Mouse (Mus musculus) mouse trophoblast stem cell (cell line): ENCODE data around the gene Kcnq2.

ENCODE experiments used
- in situ Hi-C, 2 experiments: fragments of 300-500 bp; cut with MseI, MboI; formaldehyde crosslinking; loops; 2 replicates in 1 of 2; 3 replicates in 1 of 2; pipeline ENCODE4 v1.15.1; 2025

Gene Kcnq2

GRCm38 (mm10) chr2:181147546-181148317 is 12.6 kb upstream of the Kcnq2 start:
- in situ Hi-C loops = no loop called here

GRCm38 (mm10) chr2:181146976-181147545 is 12.0 kb upstream of the Kcnq2 start:
- in situ Hi-C loops = no loop called here

GRCm38 (mm10) chr2:181144675-181145074 is 9.6 kb upstream of the Kcnq2 start:
- in situ Hi-C loops = no loop called here

GRCm38 (mm10) chr2:181143509-181144276 is 8.6 kb upstream of the Kcnq2 start:
- in situ Hi-C loops = no loop called here

GRCm38 (mm10) chr2:181142703-181143135 is 7.6 kb upstream of the Kcnq2 start:
- in situ Hi-C loops = no loop called here

- in situ Hi-C loops = no loop called here
Measured at GRCm38 (mm10) chr2:181139641-181140193, 4.6 kb upstream of the Kcnq2 start.

GRCm38 (mm10) chr2:181136934-181137333 is 1.8 kb upstream of the Kcnq2 start:
- in situ Hi-C loops = no loop called here

- in situ Hi-C loops = no loop called here
Measured at GRCm38 (mm10) chr2:181135446-181135818, 332 bp upstream of the Kcnq2 start.

- in situ Hi-C loops = no loop called here
Measured at GRCm38 (mm10) chr2:181133837-181134590, 1.1 kb downstream of the Kcnq2 start.

GRCm38 (mm10) chr2:181130245-181130644 is 4.9 kb downstream of the Kcnq2 start:
- in situ Hi-C loops = no loop called here

GRCm38 (mm10) chr2:181128963-181129362 is 6.1 kb downstream of the Kcnq2 start:
- in situ Hi-C loops = no loop called here

- in situ Hi-C loops = no loop called here
Measured at GRCm38 (mm10) chr2:181127786-181128185, 7.3 kb downstream of the Kcnq2 start.

- in situ Hi-C loops = no loop called here
Measured at GRCm38 (mm10) chr2:181125726-181126455, 9.2 kb downstream of the Kcnq2 start.

- in situ Hi-C loops = loop anchor here in 1 of 2 experiments (25.0 kb wide), 1 partner anchor 735 kb away; no protein-coding TSS in a partner anchor
Measured at GRCm38 (mm10) chr2:181122642-181123041, 12.5 kb downstream of the Kcnq2 start.

- in situ Hi-C loops = loop anchor here in 1 of 2 experiments (25.0 kb wide), 1 partner anchor 734 kb away; no protein-coding TSS in a partner anchor
Measured at GRCm38 (mm10) chr2:181120922-181121449, 14.1 kb downstream of the Kcnq2 start.

GRCm38 (mm10) chr2:181119952-181120351 is 15.1 kb downstream of the Kcnq2 start:
- in situ Hi-C loops = loop anchor here in 1 of 2 experiments (25.0 kb wide), 1 partner anchor 733 kb away; no protein-coding TSS in a partner anchor

- in situ Hi-C loops = loop anchor here in 1 of 2 experiments (25.0 kb wide), 1 partner anchor 729 kb away; no protein-coding TSS in a partner anchor
Measured at GRCm38 (mm10) chr2:181116436-181116835, 18.7 kb downstream of the Kcnq2 start.

- in situ Hi-C loops = loop anchor here in 1 of 2 experiments (25.0 kb wide), 1 partner anchor 728 kb away; no protein-coding TSS in a partner anchor
Measured at GRCm38 (mm10) chr2:181115367-181115766, 19.7 kb downstream of the Kcnq2 start.

- in situ Hi-C loops = loop anchor here in 1 of 2 experiments (25.0 kb wide), 1 partner anchor 727 kb away; no protein-coding TSS in a partner anchor
Measured at GRCm38 (mm10) chr2:181113762-181114361, 21.2 kb downstream of the Kcnq2 start.
